Mouse (Mus musculus) stomach, postnatal 0 days (tissue): ENCODE results near the gene Usp15.

Experiments
- CTCF ChIP-seq: IDR thresholded peaks from 2 replicates; pipeline ENCODE4 v1.5.1; 2016; ENCODE audit warnings: antibody characterized with exemption, low read depth, mild to moderate bottlenecking, moderate library complexity
- EP300 ChIP-seq: optimal IDR thresholded peaks from 2 replicates; pipeline ENCODE3; 2016; ENCODE audit warnings: antibody characterized with exemption

DNA sequence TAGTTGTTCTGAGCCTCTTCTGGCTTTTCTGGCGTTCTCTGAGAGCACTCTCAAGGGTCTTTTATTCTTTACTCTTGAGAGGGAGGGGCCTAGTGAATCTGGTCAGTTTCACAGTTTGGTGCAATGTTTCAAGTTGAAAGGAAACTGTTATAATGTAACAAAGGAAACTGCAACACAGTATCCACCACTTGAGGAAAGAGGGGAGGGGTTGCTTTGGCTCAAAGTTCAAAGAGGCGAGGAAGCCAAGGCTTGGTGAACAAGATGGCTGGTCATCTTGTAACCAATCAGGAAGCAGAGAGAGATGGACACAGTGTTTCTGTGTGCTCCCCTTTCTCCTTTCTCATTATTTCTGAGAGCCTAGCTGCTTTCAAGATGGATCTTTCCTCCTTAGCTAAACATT, 109.9 kb downstream of the Usp15 start:
- TF ChIP-seq CTCF (no peak), EP300 (no peak)
